In genomic region chr13:59176485-59176884, GRCm38 (mm10) we compare ENCODE assay signal across 17 mouse cellular contexts.
DNase-seq lines count a peak whose midpoint lies in the region; ATAC-seq lines count a peak whose summit lies in the region.
"Had no signal": no experiment of that assay in that cellular context is flagged by ENCODE, and none has a peak within 500 bp of the region (broad histone marks: within the 10 kb centered on the region; RNA-seq: fewer than 3 reads in every experiment).

No protein-coding gene starts in this region.

- H3K9ac ChIP-seq in hindbrain, embryonic 16.5 days (ENCODE audit: low read depth, low read length), result no peak overlapping the region
- no peak overlapping the region for H3K9ac ChIP-seq in hindbrain, embryonic 12.5 days
- no peak overlapping the region for H3K9ac ChIP-seq in embryonic facial prominence, embryonic 14.5 days (ENCODE audit: low read depth, low read length)
- H3K9ac ChIP-seq in neural tube, embryonic 14.5 days (replicated peaks; ENCODE audit: low read depth, low read length), result no peak overlapping the region
- H3K9ac ChIP-seq: midbrain, embryonic 12.5 days had no signal

- H3K27me3 ChIP-seq in hindbrain, embryonic 16.5 days (replicated peaks; ENCODE audit: control insufficient read depth, insufficient read depth, low read length), result no peaks in the 10 kb centered on the region
- no peaks in the 10 kb centered on the region for H3K27me3 ChIP-seq in hindbrain, embryonic 12.5 days
- no peaks in the 10 kb centered on the region for H3K27me3 ChIP-seq in megakaryocyte, embryonic 14.5 days (replicated peaks)
- no peaks in the 10 kb centered on the region for H3K27me3 ChIP-seq in embryonic facial prominence, embryonic 14.5 days (replicated peaks; ENCODE audit: control insufficient read depth, insufficient read depth, low read length)
- no peaks in the 10 kb centered on the region for H3K27me3 ChIP-seq in neural tube, embryonic 14.5 days (ENCODE audit: control insufficient read depth, insufficient read depth, low read length)
- H3K27me3 ChIP-seq: midbrain, embryonic 12.5 days had no signal

- H3K27ac ChIP-seq in hindbrain, embryonic 16.5 days (ENCODE audit: low read depth, low read length), result no peak overlapping the region
- H3K27ac ChIP-seq in hindbrain, embryonic 12.5 days, result no peak overlapping the region
- H3K27ac ChIP-seq in embryonic facial prominence, embryonic 14.5 days (replicated peaks; ENCODE audit: low read depth, low read length), result peak overlapping the region; percentile 13; the same call in 1 of the 2 replicates
- H3K27ac ChIP-seq in neural tube, embryonic 14.5 days (ENCODE audit: low read depth, low read length), result no peak overlapping the region
- H3K27ac ChIP-seq: gastrocnemius, adult 2 months; midbrain, embryonic 12.5 days had no signal

- DNase-seq in embryonic facial prominence, embryonic 14.5 days (ENCODE audit: low spot score), result peak; percentile 43
- DNase-seq in urinary bladder, postnatal 36 days (ENCODE audit: low spot score in 2 of 2), result no peak
- DNase-seq: adrenal gland, postnatal 14 days; cerebellum, adult 18-20 months; cerebellum, postnatal 36 days; gastrocnemius, adult 2 months; heart, adult 18-20 months; kidney, adult 18-20 months; layer of hippocampus, postnatal 36 days; lung, postnatal 14 days; thymus, postnatal 25 days had no signal

- peak; percentile 40 for ATAC-seq in hindbrain, embryonic 16.5 days
- no peak for ATAC-seq in hindbrain, embryonic 12.5 days (ENCODE audit: low FRiP score)
- no peak for ATAC-seq in megakaryocyte, adult 5-6 weeks (ENCODE audit: poor library complexity, severe bottlenecking)
- no peak; the same call in 1 of the 2 replicates for ATAC-seq in embryonic facial prominence, embryonic 14.5 days (ENCODE audit: low read depth)
- peak; percentile 31; the same call in 1 of the 2 replicates for ATAC-seq in neural tube, embryonic 14.5 days (ENCODE audit: low read depth)

- H3K4me3 ChIP-seq in hindbrain, embryonic 16.5 days (ENCODE audit: low read length), result no peak overlapping the region
- no peak overlapping the region for H3K4me3 ChIP-seq in hindbrain, embryonic 12.5 days
- H3K4me3 ChIP-seq in megakaryocyte, embryonic 14.5 days (replicated peaks), result peak overlapping the region; percentile 10
- H3K4me3 ChIP-seq in embryonic facial prominence, embryonic 14.5 days (ENCODE audit: low read depth, low read length), result no peak overlapping the region
- no peak overlapping the region for H3K4me3 ChIP-seq in neural tube, embryonic 14.5 days (ENCODE audit: low read depth, low read length)
- H3K4me3 ChIP-seq: gastrocnemius, adult 2 months; midbrain, embryonic 12.5 days had no signal

- no peaks in the 10 kb centered on the region for H3K36me3 ChIP-seq in hindbrain, embryonic 16.5 days (ENCODE audit: control insufficient read depth, insufficient read depth, low read length)
- no peaks in the 10 kb centered on the region for H3K36me3 ChIP-seq in hindbrain, embryonic 12.5 days
- no peaks in the 10 kb centered on the region for H3K36me3 ChIP-seq in megakaryocyte, embryonic 14.5 days (replicated peaks; ENCODE audit: low read length)
- H3K36me3 ChIP-seq in embryonic facial prominence, embryonic 14.5 days (ENCODE audit: control insufficient read depth, insufficient read depth, low read length), result no peaks in the 10 kb centered on the region
- no peaks in the 10 kb centered on the region for H3K36me3 ChIP-seq in neural tube, embryonic 14.5 days (ENCODE audit: control insufficient read depth, insufficient read depth, low read length)
- H3K36me3 ChIP-seq: midbrain, embryonic 12.5 days had no signal

- H3K4me2 ChIP-seq in hindbrain, embryonic 16.5 days (ENCODE audit: low read length), result no peak overlapping the region
- H3K4me2 ChIP-seq in hindbrain, embryonic 12.5 days (replicated peaks), result no peak overlapping the region
- H3K4me2 ChIP-seq in embryonic facial prominence, embryonic 14.5 days (ENCODE audit: low read depth, low read length), result no peak overlapping the region
- H3K4me2 ChIP-seq in neural tube, embryonic 14.5 days (ENCODE audit: low read depth, low read length), result no peak overlapping the region
- H3K4me2 ChIP-seq: midbrain, embryonic 12.5 days had no signal

- peaks cover 5% of the 10 kb centered on the region for H3K4me1 ChIP-seq in hindbrain, embryonic 16.5 days (ENCODE audit: control insufficient read depth, insufficient read depth, low read depth, low read length)
- H3K4me1 ChIP-seq in hindbrain, embryonic 12.5 days, result peaks cover 5% of the 10 kb centered on the region; the same call in 1 of the 2 replicates
- no peaks in the 10 kb centered on the region for H3K4me1 ChIP-seq in megakaryocyte, embryonic 14.5 days
- H3K4me1 ChIP-seq in embryonic facial prominence, embryonic 14.5 days (ENCODE audit: control insufficient read depth, insufficient read depth, low read length), result peaks cover 16% of the 10 kb centered on the region
- no peaks in the 10 kb centered on the region for H3K4me1 ChIP-seq in neural tube, embryonic 14.5 days (ENCODE audit: control insufficient read depth, insufficient read depth, low read length)

- H3K9me3 ChIP-seq in hindbrain, embryonic 16.5 days (ENCODE audit: control insufficient read depth, low read length), result no peaks in the 10 kb centered on the region
- H3K9me3 ChIP-seq in hindbrain, embryonic 12.5 days (replicated peaks), result no peaks in the 10 kb centered on the region
- peaks cover 23% of the 10 kb centered on the region; the same call in 1 of the 2 replicates for H3K9me3 ChIP-seq in megakaryocyte, embryonic 14.5 days
- H3K9me3 ChIP-seq in embryonic facial prominence, embryonic 14.5 days (ENCODE audit: control insufficient read depth, low read length), result no peaks in the 10 kb centered on the region
- H3K9me3 ChIP-seq in neural tube, embryonic 14.5 days (ENCODE audit: control insufficient read depth, low read length), result no peaks in the 10 kb centered on the region
- H3K9me3 ChIP-seq: midbrain, embryonic 12.5 days had no signal

- 72% methylated on average over 9 of the region's 9 CpGs for WGBS in hindbrain, embryonic 16.5 days
- 90% methylated on average over 9 of the region's 9 CpGs for WGBS in hindbrain, embryonic 12.5 days
- 63% methylated on average over 9 of the region's 9 CpGs for WGBS in embryonic facial prominence, embryonic 14.5 days
- WGBS in neural tube, embryonic 14.5 days, result 74% methylated on average over 9 of the region's 9 CpGs

Comparison
In these comparisons a context has a peak if more than half of its experiments do, and no peak if none do; other contexts are left out.
1. ATAC-seq: peak in hindbrain, embryonic 16.5 days (single experiment) and neural tube, embryonic 14.5 days (single experiment); none in hindbrain, embryonic 12.5 days (single experiment), megakaryocyte, adult 5-6 weeks (single experiment) and embryonic facial prominence, embryonic 14.5 days (single experiment).